Mouse (Mus musculus) frontal cortex, postnatal 14 days (tissue): ENCODE results near the gene Cox6b2.

ENCODE experiments used
- DNase-seq, 2 experiments: peaks; one replicate each; pipeline ENCODE4 v3.0.0; 2022; ENCODE audit warnings: low spot score in 2 of 2

Gene Cox6b2

GRCm38 (mm10) chr7:4719276-4719675 lies 33.6 kb downstream of the Cox6b2 start:
- DNase-seq: no peak

GRCm38 (mm10) chr7:4716955-4717354 lies 35.9 kb downstream of the Cox6b2 start:
- no peak for DNase-seq

GRCm38 (mm10) chr7:4712594-4712993 lies 40.3 kb downstream of the Cox6b2 start:
- no peak for DNase-seq

- DNase-seq: peak in 1 of 2 experiments; percentile 33
These were observed 47.8 kb downstream of the Cox6b2 start for GRCm38 (mm10) chr7:4705098-4705497.

GRCm38 (mm10) chr7:4703195-4703594 lies 49.7 kb downstream of the Cox6b2 start:
- DNase-seq: no peak

DNA sequence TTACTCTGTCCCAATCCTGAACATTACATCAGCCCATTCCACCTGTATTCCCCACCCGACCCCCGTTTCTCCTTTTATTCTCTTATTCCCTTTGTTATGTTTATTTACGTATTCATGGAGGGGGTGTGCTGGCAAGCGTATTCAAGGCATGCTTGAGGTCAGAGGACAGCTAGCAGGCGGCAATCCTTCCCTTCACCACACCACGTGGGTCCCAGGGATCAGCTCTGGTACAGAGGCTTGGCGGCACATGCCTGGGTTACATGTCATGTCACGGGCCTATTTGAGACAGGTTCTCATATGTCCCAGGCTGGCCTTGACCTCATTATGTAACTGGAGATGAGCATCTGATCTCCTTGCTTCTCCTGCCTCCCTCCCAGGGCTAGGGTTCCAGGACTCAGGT lies 50.6 kb downstream of the Cox6b2 start:
- DNase-seq: no peak
